Mouse (Mus musculus): ENCODE data around the gene Tbc1d5.

Gene Tbc1d5

DNA sequence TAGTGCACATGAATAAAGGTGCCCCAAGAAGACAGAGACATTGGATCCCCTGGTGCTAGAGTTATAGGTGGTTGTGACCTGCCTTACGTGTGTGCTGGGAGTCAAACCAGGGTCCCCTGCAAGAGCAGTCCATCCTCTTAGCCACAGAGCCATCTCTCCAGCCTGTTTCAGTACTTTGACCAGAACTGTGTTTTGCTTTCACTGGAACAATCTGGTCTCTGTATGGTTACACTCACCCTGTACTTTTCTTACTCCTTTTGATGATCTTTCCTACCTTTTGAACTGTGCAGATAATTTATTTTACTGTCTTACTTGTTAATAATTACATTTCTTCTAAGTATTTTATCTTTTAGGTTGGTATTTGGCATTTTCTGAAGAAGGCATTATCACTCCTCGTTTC is 387.5 kb downstream of the Tbc1d5 start:
- in situ Hi-C loops (cut with MboI; ENCODE audit: low pct_unique_long_range_greater_than_20kb in 1 of 2, low sequenced_read_pairs in 2 of 2, unreplicated experiment in 1 of 2): loop anchor here (25.0 kb wide), 2 partner anchors 454 to 829 kb away; no protein-coding TSS in a partner anchor

DNA sequence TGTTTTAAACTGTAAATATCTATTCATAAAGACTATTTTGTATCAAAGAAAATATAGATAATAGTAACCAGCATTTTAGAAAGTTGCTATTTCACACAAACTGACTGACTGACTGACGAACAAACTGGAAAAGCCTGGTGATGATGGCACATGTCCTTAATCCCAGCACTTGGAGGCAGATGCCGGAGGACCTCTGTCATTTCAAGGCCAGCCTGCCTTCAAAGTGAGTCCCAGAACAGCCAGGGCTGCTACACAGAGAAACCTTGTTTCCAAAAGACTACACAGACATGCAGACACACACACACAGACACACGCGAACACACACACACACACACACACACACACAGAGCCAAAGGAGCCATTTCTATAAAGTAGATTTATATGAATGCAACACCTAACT is 390.3 kb downstream of the Tbc1d5 start:
- in situ Hi-C loops (cut with MboI; ENCODE audit: low pct_unique_long_range_greater_than_20kb in 1 of 2, low sequenced_read_pairs in 2 of 2, unreplicated experiment in 1 of 2): loop anchor here (25.0 kb wide), 2 partner anchors 452 to 827 kb away; no protein-coding TSS in a partner anchor

DNA sequence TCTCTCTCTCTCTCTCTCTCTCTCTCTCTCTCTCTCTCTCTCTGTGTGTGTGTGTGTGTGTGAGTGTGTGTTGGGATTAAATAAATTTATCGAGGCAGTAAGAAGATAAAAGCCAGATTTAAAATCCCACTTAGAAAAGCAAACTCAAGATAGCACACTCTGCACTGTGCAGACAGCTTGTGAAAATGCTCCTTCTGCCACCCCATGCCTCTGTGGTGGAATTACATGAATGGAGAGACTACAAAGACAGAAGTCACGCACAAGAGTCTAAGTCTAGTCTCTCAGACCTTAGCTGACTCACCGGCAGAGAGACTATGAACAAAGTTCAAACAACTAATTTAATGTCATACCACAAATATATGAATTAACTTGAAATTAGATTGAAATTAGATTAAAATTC is 403.9 kb downstream of the Tbc1d5 start:
- in situ Hi-C loops (cut with MboI; ENCODE audit: low pct_unique_long_range_greater_than_20kb in 1 of 2, low sequenced_read_pairs in 2 of 2, unreplicated experiment in 1 of 2): loop anchor here (25.0 kb wide), 2 partner anchors 438 to 813 kb away; no protein-coding TSS in a partner anchor

DNA sequence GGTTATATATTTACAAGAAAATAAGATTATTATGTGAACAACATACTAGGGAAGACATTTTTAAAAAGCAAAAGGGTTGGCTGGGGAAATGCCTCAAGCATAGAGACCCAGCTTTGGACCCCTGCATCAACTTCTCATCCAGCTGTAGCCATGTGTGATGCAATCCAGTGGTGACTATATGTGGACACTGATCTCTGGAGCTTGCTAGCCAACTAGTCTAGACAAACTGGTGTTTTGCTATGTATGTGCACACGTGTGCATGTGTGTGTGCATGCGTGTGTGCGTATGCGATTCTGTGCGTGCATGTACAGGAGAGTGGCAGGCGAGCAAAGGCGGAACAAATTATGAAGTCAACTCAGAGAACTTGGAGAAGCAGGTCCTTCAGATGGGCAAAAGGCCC is 414.8 kb downstream of the Tbc1d5 start:
- in situ Hi-C loops (cut with MboI; ENCODE audit: low pct_unique_long_range_greater_than_20kb in 1 of 2, low sequenced_read_pairs in 2 of 2, unreplicated experiment in 1 of 2): no loop called here

DNA sequence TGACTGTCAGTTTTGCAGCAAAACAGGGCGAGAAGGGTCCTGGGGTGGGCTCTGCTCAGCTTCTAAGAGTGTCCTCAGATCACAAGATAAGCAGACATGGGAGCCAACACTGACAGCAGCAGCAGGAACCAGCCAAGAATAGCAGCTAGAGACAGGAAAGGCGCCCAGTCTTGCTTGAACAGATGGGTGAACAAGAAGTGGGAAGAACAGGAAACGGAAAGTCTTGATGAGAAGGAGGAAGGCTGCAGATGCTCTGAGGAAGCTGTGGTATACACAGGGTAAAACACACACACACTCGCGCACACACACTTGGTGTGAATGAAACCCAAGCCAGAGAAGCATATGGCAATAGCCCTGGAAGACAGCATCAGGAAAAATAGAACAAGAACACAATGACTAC is 415.7 kb downstream of the Tbc1d5 start:
- in situ Hi-C loops (cut with MboI; ENCODE audit: low pct_unique_long_range_greater_than_20kb in 1 of 2, low sequenced_read_pairs in 2 of 2, unreplicated experiment in 1 of 2): no loop called here

DNA sequence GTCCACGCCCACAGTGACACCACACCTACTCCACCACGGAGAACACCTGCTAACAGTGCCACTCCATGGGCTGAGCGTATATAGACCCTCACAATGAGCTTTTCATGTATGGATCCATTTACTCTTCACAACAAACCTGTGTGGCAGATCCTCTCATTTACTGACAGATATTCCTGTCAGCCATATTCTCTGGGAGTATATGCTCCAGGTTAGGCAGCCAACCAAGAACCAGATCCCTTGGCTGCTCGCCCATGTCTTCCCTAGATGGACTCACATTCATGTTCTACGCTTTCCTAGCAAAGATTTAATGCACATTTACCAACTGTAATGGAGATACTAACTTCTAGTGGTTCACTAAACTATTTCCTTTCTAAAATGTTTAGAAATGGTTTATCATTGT is 416.9 kb downstream of the Tbc1d5 start:
- in situ Hi-C loops (cut with MboI; ENCODE audit: low pct_unique_long_range_greater_than_20kb in 1 of 2, low sequenced_read_pairs in 2 of 2, unreplicated experiment in 1 of 2): no loop called here

DNA sequence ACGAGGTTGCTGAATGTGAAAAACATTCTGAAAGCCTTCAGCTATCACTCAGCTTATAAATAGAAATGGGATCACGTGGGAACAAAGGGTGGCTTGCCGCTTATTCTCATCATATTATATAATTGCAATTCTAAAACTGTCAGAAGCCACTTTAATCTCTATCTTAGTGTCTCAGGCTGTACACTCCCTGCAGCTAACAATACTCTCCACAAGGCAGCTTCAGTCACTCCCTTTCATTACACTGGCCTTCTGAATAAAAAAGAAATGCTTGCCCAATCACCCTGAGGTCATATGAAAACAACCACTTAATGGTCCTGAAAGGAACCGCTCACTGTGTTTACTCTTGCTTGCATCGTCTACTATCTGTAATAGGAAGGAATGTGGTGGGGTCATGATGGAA is 418.1 kb downstream of the Tbc1d5 start:
- in situ Hi-C loops (cut with MboI; ENCODE audit: low pct_unique_long_range_greater_than_20kb in 1 of 2, low sequenced_read_pairs in 2 of 2, unreplicated experiment in 1 of 2): no loop called here

DNA sequence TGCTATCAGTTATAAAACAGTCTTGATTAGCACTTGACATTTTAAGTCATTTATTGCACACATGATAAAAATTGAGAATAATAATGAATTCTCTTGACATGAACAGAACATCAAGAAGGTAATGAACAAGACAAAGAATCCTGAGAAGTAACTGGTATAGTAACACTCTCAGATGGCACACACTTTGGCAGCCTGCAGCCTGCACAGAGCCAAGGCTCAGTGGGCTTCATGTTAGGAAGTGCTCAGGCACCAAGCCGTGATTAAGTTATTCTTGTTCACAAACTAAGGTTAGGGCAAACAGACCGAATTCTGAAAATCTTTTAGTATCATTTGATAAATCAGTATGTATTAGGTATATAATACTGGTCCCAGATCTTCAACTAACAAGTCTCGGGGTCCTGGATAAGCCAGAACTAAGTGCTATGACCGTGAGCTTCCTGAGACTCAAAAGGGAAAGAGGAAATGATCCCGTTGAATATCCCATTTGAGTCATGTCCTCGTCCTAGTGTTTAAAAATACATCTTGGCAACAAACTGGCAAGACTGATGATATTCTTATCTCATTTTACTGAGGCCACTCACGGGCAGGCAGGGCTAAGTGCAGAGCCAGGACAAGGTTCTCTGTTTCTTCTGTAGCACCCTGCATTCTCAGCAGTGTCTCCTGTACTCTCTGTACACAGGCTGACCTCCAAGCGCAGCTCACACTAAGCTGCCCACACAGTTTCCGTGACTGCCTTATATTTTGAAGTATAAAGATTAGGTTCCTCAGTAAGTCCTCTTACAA is 425.6 kb downstream of the Tbc1d5 start:
- in situ Hi-C loops (cut with MboI; ENCODE audit: low pct_unique_long_range_greater_than_20kb in 1 of 2, low sequenced_read_pairs in 2 of 2, unreplicated experiment in 1 of 2): no loop called here

DNA sequence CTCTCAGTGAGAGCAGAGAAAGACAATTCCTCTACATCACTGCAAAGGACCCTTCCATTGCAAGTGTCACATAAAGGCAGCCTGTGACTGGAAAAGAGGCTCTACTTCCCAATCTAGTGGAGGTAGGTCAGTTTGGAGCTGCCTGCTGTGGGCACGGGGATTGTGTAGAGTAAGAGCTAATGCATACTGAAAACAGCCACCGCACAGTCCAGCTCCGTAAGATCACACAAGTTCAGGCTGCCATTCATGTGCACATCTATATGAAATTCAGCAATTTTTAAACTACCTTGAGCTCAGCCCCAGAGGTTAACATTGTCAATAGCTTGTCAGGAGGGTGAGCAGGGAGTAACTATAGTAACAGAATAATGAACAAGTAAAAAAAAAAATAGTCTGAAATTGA is 426.4 kb downstream of the Tbc1d5 start:
- in situ Hi-C loops (cut with MboI; ENCODE audit: low pct_unique_long_range_greater_than_20kb in 1 of 2, low sequenced_read_pairs in 2 of 2, unreplicated experiment in 1 of 2): no loop called here

DNA sequence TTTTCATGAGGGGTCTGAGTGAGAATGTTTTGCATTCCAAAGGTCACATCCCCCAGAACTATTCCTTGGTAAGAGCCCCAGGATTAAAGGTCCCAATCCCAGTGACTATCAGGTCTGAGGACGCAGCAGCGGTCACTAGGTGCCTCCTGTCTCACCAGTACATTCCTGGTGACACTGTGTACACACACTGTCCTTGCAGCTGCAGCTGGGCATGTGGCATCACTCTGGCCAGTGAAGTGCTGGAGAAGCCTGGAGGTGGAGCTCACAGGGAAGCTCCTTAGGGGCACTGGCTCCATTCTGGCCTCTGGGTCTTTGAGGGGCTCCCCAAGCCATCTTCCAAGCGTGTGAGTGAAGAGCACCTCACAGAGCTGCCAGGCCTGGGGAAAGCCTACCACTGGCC is 427.2 kb downstream of the Tbc1d5 start:
- in situ Hi-C loops (cut with MboI; ENCODE audit: low pct_unique_long_range_greater_than_20kb in 1 of 2, low sequenced_read_pairs in 2 of 2, unreplicated experiment in 1 of 2): no loop called here

DNA sequence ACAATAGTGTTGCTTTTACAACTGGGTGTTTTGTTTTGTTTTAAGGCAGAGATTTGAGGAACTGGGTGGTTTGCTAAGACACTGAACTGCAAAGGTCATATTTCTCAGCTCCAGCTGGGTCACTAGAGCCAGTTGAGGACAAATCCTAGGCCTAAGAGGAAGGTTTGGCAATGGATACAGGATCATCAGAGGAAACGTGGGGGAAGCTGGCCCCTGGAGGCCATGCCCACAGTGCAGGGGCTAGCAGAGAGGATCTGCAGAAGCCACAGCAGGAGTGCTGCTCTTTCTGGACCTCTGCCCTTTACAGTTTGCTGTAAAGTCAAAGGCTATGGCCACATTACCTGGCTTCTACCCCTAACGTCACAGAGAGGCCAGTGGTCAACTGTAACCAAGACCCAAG is 428.3 kb downstream of the Tbc1d5 start:
- in situ Hi-C loops (cut with MboI; ENCODE audit: low pct_unique_long_range_greater_than_20kb in 1 of 2, low sequenced_read_pairs in 2 of 2, unreplicated experiment in 1 of 2): no loop called here

DNA sequence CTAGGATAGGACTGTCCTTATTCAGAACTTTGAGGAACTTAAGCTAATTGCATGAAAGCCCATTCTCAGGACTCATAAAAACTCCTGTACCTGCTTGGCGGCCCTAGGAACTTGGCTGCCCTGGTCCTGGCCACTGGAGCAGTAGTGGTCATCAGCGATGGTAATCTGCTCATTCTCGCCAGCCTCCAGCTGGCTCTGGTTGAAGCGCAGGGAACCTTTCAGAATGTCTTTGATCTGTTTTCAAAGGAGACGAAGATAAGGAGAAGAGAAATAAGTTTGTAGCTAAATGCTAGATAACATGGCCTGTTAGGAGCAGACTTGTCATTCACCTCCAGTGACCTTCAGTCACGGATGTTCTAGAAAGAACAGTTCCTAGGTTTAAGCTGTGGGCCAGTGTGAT is 437.8 kb downstream of the Tbc1d5 start:
- in situ Hi-C loops (cut with MboI; ENCODE audit: low pct_unique_long_range_greater_than_20kb in 1 of 2, low sequenced_read_pairs in 2 of 2, unreplicated experiment in 1 of 2): no loop called here

DNA sequence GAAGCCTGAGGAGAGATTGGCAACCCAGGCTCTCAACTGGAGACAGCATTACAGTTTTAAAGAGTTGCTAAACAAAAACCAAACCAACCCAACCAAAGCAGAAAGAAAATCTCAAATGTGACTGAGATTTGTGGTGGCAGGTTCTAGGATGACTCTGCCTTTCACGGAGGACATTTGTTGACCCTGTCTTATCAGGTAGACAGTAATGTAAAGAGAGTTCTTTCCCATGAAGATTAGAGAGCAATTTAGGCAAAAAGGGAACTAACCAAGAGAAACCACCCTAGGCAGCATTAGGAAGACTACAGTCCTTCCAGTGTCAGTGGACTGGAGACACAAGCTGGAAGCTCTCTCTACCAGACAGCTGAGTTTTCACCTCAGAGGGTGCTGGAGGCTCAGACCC is 438.3 kb downstream of the Tbc1d5 start:
- in situ Hi-C loops (cut with MboI; ENCODE audit: low pct_unique_long_range_greater_than_20kb in 1 of 2, low sequenced_read_pairs in 2 of 2, unreplicated experiment in 1 of 2): no loop called here

DNA sequence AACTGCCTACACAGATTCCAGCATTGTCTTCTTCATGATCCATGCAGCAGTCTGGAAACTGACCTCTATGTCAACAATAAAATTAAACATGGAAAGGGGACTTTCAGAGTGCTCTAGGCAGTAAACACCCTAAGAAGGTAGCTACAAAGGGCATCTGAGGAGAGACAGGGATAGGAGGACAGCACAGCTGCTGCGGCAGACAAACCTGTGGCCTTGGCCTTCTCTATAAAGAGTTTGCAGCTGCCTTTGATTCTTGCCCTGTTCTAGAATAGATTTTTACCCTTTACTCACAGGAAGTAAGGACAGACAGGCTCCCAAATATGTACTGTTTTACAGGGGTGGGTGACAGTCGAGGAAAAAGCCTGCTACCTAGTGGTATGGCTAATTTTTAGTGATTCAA is 440.7 kb downstream of the Tbc1d5 start:
- in situ Hi-C loops (cut with MboI; ENCODE audit: low pct_unique_long_range_greater_than_20kb in 1 of 2, low sequenced_read_pairs in 2 of 2, unreplicated experiment in 1 of 2): no loop called here

DNA sequence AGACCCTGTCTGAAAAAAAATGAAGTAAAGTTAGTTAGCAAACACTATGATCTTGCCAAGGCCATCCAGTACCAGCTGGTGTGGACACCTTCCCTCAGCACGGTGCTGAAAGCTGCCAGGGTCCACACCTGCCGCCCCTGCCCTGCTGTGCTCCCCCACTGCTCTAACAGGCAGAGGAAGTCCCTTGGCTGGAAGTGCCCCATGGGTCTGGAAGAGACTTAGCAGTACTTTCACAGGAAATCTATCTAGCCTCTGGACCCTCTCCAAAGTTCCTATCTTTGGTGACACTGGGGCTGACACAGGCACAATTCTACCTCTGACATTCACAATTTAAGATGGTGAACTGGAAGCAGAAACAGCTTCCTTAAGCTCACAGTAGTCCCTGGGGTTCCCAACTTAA is 442.1 kb downstream of the Tbc1d5 start:
- in situ Hi-C loops (cut with MboI; ENCODE audit: low pct_unique_long_range_greater_than_20kb in 1 of 2, low sequenced_read_pairs in 2 of 2, unreplicated experiment in 1 of 2): no loop called here

DNA sequence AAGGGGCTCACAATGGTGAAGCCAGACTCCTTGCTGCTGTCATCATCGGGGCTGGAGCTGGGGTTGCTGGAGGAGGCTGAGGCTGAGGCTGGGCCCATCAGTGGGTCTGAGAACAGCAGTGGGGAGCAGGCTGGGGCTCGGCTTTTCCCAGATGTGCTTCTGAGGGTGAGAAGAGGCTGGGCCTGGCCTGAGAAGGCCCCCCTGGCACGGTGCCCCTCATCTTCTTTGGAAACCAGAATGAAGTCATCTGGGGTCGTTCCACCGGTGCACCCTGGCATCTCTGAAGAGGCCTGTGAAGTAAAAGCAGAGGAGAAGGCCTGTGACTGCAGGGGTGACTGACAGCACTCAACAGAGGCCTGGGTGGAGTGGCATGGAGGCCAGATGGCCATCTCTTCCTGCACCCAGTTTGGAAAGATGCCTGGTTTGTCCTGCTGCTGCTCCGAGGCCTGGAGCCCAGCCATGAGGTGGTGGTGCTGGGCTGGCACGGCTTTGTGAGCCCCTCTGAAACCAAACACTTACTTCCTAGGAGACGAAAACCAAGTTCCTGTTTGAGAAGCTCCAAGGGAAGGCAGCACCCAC is 443.1 kb downstream of the Tbc1d5 start:
- in situ Hi-C loops (cut with MboI; ENCODE audit: low pct_unique_long_range_greater_than_20kb in 1 of 2, low sequenced_read_pairs in 2 of 2, unreplicated experiment in 1 of 2): no loop called here

DNA sequence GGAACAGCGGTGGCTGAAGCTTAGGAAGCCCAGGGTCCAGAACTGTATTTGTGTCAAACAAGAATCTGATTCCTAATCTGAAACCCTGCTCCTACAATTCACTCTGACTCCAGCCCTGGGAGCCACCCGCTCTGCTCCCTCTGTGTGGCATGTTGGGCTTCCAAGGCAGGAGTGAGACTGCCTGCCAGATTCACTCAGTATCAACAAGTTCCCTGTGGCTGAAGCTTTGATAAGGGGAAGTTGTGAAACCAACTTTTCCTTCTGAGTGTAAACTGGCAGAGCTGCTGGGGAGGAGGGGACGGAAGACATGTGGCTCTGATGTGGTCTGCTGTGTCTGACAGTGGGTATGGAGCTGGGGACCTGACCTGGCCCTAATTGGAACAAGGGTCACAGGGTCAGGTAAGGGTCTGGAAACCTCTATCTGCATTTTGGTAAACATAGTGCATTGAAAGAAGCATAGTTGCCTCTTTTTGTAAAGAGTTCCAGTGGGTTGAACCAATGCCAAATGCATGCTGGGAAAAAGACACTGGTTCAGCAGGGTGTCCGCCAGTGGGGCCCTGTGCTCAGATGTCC is 443.7 kb downstream of the Tbc1d5 start:
- in situ Hi-C loops (cut with MboI; ENCODE audit: low pct_unique_long_range_greater_than_20kb in 1 of 2, low sequenced_read_pairs in 2 of 2, unreplicated experiment in 1 of 2): no loop called here

DNA sequence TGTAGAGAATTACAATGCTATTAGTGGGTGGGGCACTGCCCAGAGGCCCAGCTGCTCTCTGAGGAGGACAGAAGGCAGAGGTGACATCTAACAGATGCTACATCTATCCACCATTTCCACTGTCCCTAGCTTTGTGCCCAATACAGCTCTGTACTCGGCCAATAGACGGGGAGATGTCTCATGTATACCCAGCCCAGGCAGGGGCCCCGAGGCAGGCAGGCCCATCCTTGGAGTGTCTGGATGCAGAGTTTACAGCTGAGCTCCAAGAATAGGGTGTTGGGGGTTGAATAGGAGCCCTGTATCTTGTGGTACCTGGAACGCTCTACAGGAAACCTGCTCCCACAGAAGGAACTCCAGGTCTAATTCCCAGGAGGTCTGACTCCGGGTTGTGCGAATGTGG is 444.4 kb downstream of the Tbc1d5 start:
- in situ Hi-C loops (cut with MboI; ENCODE audit: low pct_unique_long_range_greater_than_20kb in 1 of 2, low sequenced_read_pairs in 2 of 2, unreplicated experiment in 1 of 2): no loop called here

DNA sequence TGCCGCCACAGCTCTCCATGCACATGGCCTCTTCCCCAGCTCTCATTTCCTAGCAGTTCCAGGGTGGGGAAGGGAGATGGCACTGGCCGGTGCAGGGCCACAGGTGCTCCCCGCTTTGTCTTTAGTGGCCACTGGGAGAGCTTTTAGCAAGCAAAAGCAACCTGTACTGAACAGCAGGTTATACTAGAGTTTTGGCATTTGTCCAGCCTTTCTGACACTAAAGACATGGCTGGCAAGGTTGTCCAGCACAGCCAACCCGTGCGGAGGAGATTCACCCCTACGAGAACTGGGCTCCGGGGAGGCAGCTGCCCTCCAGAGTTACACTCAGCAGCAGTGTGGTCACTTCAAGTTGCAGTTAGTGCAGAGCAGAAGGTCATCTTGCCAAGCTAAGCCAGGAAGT is 445.8 kb downstream of the Tbc1d5 start:
- in situ Hi-C loops (cut with MboI; ENCODE audit: low pct_unique_long_range_greater_than_20kb in 1 of 2, low sequenced_read_pairs in 2 of 2, unreplicated experiment in 1 of 2): no loop called here

DNA sequence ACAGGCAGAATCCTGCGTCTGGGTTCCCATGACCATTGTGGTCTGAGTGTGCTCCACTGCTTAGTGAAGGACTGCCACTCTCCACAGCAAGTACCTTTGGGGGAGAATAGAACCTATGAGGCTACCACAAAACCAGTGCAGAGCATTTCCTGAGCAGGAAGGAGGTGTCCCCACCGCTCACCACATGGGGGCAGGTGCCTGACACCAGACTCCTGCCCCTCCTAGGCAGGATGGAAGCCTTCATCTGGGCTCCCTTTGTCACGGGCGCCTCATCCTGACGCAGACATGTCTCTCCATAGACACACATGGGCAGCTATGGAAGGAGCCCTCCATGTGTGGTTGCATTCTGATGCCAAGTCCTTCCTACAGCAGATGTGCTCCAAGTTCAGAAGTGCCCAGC is 447.3 kb downstream of the Tbc1d5 start:
- in situ Hi-C loops (cut with MboI; ENCODE audit: low pct_unique_long_range_greater_than_20kb in 1 of 2, low sequenced_read_pairs in 2 of 2, unreplicated experiment in 1 of 2): no loop called here
